Mouse (Mus musculus) spleen, adult 2 months (tissue): ENCODE data around the gene Agap1.

Experiments
- CTCF ChIP-seq: fragments of 200-500 bp; IDR thresholded peaks from 2 replicates; pipeline ENCODE4 v1.5.1; 2011; ENCODE audit warnings: mild to moderate bottlenecking, inconsistent platforms; ENCODE audit not compliant: insufficient read depth, insufficient read length, insufficient replicate concordance; ENCODE audit errors: extremely low read depth
- POLR2A ChIP-seq: fragments of 200-500 bp; IDR thresholded peaks from 2 replicates; pipeline ENCODE4 v1.6.1; 2011; ENCODE audit warnings: low read depth, low read length, inconsistent platforms

DNA sequence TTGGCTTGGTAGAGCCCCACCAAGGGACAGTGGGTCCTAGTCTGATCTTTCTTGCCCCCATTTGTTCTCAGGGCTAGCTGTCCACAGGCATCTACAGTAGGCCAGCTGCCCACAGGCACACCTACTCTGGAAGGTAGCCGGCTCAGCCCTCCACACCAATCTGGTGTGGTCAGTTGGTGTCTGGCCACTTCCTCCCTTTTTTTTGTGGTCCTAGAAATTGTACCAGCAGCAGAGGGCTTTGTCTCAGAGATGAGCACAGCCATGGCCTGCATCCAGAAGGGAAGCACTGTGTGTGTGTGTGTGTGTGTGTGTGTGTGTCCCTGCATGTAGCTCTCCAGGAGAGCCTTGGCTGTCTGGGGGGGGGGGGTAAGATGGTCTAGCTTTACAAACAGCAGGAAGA, 103.5 kb downstream of the Agap1 start:
- TF ChIP-seq CTCF (no peak), POLR2A (no peak)
